Mouse (Mus musculus): ENCODE results near the gene Ghrh.

DNA sequence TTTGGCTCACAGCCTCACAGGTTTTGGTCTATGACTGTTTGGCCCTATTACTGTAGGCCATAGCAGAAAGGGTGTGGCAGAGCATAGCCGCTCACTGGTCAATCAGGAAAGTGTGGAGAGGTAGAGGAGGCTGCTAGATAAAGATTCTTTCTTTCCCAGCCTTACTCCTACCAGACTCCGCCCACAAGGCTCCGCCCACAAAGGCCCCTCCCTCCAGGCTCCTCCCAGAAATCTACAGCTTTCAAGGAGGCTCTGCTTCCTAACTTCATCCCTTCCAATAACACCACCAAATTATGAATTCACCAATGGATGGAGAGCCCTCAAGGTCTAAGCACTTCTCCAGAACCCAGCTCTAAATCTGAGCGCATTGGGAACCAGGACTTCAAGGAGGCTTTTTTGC is 5.9 kb upstream of the Ghrh start:
- TF ChIP-seq CTCF (IDR thresholded peaks at IDR 0.05; ENCODE audit: insufficient read depth, low read depth, low read length) = no peak
- no peak for TF ChIP-seq POLR2A (IDR thresholded peaks at IDR 0.05; ENCODE audit: insufficient read depth, low read depth, low read length)
